Mouse (Mus musculus): ENCODE results near the gene Prl8a8.

Prl8a8 gene

DNA sequence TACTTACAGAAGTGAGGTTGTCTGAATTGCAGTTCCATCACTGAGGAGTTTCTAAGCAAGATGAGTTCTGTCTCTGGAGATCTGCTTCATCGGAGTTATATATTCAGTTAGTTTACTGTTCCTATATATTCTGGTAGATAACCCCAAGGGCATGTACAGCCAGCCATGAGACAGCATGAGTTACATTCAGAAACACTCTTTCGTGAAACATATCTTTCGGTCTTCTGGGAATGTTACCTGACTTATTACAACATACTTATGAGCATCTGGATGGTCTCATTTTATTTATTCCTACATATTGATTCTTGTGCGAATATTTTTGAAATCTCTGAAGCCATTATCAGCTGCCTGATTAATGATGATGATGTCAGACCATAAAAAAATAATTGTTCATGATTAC, at the start of gene Prl8a8:
TSS of gene Prl8a8 (minus strand) at position 101 of the 400 bp plus-strand sequence.
- DNase-seq (ENCODE audit: low read depth, low spot score), result no peak

DNA sequence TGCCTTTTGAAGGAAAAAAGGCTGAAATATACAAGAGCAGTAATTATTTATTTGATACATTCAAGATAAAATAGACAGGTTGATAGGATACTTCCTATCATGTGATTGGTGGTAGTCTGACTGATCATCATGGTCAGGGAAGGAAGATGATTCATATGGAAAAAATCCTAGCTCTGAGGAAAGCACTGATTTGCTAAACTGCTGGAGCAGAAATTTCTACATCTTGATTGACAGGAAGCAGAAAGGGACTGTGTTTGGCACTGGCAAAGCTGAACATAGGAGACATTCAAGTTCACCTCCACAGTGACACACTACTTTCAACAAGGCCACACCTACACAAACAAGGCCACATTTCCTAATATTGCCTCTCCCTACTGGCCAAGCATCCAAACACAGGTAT, 40.3 kb upstream of the Prl8a8 start:
- no peak for DNase-seq (ENCODE audit: low read depth, low spot score)

DNA sequence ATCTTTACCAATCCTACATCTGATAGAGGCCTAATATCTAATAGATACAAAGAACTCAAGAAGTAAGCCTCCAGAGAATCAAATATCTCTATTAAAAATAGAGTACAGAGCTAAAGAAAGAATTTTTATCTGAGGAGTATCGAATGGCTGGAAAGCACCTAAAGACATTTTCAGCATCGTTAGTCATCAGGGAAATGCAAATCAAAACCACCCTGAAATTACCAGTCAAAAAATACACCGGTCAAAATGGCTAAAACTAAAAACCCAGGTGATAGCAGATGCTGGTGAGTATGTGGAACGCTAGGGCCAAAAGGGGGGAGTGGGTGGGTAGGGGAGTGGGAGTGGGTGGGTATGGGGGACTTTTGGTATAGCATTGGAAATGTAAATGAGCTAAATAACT, 10.1 kb upstream of the Prl8a8 start:
- no peak for DNase-seq (ENCODE audit: low read depth, low spot score)

DNA sequence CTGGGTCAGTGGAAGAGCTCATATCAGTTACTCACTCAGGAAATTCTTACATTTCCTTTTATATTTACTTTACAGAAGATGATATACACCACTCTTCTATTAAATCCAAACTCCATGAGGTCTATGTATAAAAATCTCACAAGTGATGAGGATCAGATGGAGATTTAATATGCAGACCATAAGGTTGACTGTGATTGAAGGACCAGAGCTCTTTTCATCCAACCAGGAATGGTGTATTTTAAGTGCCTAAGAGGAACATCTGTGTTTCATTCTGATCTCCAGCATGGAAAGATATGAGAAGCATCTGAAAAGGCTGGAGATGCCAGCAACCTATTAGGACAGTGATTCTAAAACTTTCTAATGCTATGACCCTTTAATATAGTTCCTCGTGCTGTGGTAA, 5.4 kb downstream of the Prl8a8 start:
- DNase-seq (ENCODE audit: low read depth, low spot score), result no peak
